Mouse (Mus musculus) monocyte, adult 5-6 weeks (primary cell): Measurements from ENCODE around the gene Ndufa13. TPM values are rescaled to one million over a fixed set of nuclear protein-coding genes. Genes with fewer than 3 reads are reported as not detected.
A peak's percentile ranks its signal among the peaks of the same experiment; 100 is the strongest.

Experiments
- ATAC-seq: fragments of 153-309, 156-312 bp; replicated peaks from 2 replicates; pipeline ENCODE4 v1.8.0; 2017; ENCODE audit warnings: mild to moderate bottlenecking; ENCODE audit not compliant: low TSS enrichment, insufficient number of reproducible peaks, severe bottlenecking, poor library complexity, low FRiP score
- total RNA-seq: library from RNA; stranded (forward); fragments of 200-1000, 200-491, 200-594 nt; gene quantifications from 3 replicates; pipeline ENCODE4 v1.2.3, GENCODE M21; 2017

Gene Ndufa13
- total RNA-seq, 1 experiment from 2014 or later: 131 TPM

DNA sequence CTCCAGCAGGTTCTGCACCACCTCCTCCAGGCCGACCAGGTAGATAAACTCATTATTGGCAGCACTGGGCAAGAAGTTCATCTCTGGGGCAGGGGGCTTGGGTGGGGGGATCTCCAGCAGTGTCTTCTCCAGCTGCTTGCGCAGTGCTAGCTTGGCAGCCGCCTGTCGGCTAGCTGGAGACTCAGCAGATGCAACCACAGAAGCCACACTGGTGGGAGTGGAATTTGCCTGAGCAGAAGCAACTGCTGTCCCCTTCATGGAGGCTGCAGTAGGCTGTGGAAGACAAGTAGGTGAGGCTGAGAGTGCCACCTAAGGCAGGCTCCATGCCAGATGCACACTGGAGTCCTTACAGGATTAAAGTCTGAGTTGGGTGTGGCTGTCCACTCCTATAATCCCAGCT, 12.2 kb upstream of the Ndufa13 start:
- ATAC-seq: no peak

DNA sequence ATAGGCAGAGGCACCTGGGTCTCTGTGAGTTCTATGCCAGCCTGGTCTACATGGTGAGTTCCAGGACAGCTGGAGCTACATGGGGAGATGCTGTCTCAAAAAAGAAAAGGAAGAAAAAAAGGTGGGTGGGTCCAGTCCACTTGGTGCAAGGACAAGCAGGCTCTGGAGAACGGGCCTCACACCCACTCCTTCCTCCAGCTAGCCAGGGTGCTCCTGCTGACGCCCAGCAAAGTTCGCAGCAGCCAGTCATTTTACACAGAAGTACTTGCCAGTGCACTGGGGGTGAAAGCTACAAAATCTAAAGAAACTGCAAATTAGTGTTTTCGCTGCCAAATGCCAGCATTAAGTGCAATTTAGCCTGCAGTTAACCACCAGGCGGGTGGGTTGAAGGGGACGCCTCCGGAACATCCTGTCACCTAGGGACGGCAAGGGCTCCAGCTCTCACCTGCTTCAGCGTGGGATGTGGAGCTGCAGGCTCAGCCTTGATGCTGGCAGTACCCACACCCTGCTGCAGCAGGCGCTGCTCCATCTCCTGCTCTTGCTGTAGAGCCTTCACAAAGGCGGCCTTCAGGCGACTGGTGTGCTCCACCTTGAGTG, 10.2 kb upstream of the Ndufa13 start:
- no peak for ATAC-seq

DNA sequence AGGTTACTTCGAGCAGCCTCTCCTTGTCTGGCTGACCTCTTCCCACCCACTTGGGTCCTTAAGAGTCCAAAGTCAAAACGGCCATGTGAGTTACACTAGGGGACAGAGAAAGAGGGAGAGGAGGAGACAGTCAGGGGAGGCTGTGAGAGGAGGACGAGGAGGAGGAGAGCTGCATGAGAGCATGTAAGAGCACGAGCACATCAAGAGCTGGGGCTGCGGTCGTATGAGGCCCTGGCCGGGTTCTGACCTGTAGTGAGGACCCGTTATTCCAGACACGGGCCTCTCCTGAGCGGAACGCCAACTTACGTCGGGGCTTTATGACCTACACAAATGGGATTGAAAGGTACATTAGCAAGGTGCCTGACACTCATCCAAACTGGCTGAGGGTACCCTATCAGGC, 9.6 kb upstream of the Ndufa13 start:
- ATAC-seq: no peak

DNA sequence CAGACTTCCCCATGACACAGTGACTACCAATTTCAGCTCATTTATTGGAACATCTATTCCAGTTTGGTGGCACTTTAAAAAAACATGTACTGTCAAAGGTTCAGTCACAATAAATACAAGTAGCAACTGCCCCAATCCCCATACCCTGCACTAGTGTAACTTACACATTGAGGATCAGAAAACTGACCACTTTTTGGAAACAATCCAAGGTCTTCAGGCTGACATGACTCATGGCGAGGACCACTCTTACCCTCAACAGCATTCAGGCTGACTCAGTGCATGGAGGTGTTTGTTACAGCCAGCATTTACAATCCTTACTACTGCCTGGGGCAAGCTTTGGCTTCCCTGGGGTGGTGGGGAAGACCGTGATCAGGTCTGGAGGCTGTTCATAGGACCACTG, 4.7 kb upstream of the Ndufa13 start:
- no peak for ATAC-seq

DNA sequence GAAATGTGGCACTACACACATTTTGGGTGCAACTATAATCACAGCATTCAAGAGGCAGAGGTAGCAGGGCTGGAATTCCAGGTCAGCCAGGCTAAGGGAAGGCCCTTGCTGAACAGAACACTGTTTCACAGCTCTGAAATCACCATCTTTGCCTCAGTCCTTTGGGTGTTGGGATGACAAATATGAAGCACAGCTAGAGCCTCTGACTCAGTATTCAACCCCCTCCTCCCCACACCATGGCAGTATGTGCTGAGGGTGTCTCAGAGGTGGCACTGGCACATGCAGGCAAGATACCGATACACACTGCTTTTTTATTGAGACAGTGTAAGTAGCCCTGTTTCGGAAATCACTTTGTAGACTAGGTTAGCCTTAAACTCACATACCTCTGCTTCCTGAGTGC, 3.9 kb upstream of the Ndufa13 start:
- no peak for ATAC-seq

DNA sequence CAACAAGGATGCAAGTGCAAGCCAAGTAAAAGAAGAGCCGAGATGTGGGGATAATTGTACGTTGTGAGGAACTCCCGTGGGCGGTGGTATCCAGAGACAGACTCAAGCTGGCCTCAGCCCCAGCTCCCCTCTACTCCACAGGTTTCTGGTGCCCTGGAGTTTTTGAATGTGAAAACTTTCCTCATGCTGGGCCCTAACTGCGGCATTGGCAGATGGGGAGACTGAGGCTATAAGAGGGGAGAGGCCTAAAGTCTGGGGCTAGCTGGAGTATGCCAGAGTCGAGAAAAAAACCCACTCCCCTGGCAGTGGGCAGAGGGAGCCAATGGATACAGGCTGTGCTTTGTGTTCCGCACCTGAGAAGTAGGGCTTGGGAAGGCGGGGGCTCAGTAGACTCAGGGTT, 1.7 kb upstream of the Ndufa13 start:
- no peak for ATAC-seq

DNA sequence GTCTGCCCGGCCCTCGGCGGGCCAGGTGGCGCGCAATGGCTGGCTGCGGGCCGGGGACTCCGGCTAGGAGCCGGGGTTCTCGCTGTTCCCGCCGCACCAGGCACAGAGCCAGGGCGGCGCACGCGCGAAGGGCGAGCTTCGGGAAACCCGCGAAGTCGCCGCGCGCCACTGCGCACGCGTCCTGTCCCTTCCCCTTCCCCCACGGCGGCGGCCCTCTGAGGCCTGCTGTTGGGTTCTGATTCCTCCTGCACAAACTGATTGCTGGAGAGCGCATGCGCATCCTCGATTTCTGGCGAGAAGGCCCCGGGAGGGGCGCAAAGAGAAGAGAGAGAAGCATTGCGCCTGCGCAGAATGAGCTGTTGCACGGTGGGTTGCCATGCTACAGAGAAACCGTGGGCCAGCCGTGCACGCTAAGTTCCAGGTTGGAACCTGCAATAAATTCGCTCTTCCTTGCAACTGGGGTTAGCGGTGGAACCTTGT, 745 bp upstream of the Ndufa13 start:
- peak; percentile 71 for ATAC-seq

DNA sequence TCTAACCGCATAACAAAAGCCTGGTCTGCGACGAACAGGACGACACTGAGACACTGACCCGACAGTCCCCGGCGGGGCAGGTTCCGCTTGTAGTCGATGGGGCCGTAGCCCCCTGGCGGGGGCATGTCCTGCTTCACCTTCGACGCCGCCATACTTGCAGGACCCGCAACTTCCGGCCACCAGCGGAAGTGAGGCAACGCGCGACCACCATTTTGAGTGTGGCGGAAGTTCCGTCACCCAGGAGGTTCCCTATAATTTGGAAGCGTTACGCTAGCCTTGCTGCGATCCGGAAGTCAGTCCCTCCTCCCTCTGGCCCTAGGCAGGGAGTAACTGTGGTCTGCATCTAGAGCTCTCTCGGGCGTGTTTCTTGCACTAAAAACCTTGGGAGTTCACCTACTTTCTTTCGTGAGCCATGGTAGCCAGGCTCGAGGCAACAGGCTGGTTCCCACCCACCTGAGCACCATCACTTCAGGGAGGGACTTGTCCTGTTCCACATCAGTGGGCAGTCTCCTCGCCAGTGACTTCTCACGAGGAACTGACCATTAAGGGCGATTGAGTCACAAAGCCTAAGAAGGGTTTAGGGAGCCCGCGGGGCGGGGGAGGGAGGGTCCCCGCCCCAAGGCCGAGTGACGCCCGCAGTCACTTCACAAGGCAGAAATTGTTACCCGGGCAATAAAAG, 735 bp downstream of the Ndufa13 start:
- ATAC-seq: peak; percentile 79

DNA sequence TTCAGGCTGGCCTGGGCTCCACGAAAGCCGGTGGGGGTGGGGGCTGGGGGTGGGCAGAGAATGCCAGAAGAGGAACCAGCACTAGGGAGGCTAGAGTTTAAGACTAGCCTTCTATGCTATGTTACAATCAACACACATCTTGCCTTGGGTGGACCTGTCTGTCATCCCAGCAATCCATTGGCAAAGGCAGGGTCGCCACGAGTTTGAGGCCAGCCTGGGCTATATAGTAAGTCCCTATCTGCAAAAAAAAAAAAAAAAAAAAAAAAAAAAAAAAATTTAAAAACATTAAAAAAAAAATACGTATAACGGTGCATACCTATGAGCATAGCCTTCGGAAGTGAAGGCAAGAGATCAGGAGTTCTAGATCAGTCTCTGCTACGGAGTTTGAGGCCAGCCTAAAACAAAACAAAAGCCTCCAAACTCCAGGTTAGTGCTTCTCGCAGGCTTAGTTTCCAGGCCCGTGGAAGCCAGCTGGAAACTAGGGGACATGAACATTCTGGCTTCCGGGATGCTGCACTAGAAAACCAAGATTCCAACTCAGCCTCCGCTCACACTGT, 1.4 kb downstream of the Ndufa13 start:
- no peak for ATAC-seq

DNA sequence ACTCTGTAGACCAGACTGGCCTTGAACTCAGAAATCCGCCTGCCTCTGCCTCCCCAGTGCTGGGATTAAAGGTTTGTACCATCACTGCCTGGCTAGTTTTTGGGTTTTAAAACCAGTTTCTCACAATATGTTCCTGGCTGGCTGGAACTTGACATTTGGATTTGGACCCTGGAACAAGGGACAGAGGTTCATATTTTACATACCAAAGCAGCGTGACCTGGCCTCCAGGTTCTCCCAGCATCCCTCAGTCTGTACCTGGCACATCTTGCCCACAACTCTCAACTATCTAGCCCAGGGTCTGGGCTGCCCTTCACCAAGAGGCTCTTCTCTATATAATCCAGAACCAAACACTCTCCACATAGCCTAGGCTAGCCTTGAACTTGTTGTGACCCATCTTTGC, 2.5 kb downstream of the Ndufa13 start:
- no peak for ATAC-seq

DNA sequence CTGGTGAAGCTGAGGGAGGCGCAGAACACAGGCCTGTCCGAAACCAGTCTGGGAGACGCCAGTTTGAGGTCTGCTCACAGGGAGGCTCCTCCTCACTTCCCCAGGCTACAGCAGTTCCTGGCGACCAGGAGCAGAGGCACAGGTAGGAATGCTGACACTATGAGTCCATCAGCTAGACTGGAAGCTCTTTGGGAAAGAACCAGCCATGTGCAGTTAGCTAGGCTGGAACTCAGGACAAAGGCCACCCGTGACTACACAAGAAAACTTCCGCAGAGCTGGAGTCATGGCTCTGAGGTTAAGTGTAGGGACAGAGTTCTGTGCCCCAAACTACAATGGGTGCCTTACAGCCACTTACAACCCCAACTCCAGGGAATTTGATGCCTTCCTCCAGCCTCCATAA, 4.5 kb downstream of the Ndufa13 start:
- ATAC-seq: no peak

DNA sequence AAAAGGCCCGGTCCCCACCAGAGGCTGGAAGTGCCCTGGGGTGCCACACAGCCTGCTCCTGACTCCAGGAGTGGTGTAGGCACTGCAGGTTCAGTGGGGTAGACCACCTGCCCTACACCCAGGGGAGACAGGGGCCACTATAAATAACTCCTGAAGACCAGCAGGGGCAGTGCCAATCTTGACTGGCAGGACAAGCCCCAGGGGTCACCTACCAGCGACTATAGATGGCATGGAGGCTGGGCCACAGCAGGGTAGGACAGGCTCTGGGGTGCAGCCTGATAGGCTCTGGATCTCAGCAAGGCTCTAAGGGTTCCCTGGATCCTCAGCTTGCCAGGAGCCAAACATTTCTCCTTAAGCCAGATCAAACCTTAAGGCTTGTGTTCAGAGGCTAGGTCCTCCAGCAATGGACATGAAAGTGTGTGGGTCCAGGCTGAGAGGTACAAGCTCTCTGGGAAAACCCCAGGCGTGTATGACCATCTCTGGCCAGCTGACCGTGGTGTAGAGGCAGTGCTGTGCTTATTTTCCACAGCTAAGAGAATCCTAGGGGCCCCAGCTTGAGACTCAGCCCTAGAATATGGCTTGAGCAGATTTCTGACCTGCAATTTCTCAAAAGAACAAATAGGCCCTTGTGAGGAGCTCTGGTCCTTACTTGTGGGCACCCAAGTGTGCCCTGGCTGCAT, 6.4 kb downstream of the Ndufa13 start:
- ATAC-seq: no peak

DNA sequence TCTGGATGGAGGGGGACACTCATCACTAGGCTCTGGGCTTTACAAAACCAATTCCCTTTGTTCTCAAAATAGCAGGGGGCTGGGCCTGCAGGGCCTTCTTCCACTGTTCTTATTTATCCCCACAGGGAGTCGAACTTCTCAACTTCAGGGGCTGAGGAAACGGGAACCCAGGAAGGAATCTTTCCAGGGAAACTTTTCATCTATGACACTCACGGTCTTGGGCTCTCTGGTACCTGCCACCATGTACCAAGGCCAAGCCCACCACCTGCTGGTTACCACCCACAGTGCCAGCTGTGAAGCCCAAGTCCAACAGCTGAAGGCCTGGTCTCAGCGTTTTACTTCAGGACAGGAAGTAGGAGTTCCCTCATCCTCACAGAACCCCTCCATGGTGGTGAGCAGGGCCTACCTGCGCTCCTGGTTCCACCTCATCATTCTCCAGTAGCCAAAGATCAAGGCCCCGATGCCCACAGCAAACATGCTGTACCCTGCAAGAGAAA, 7.5 kb downstream of the Ndufa13 start:
- no peak for ATAC-seq

DNA sequence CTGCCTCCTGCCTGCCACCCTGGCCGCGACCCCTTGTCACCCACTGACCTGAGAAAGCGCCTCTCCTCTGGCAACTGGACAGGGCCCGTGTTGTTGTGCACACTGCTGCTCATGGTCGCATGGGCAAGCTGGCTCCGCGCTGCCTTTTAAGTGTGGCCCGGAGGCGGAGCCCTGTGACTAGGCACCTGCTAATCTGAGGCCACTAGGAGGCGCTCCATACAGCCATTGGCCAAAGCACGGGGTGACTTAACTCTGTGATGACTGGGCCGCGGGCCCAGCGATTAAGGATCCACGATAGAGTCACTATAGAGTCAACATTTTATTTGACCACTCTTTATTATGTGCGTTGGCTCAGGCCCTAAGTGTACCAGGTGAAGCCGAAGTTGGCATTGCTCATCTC, 8.5 kb downstream of the Ndufa13 start:
- no peak for ATAC-seq

DNA sequence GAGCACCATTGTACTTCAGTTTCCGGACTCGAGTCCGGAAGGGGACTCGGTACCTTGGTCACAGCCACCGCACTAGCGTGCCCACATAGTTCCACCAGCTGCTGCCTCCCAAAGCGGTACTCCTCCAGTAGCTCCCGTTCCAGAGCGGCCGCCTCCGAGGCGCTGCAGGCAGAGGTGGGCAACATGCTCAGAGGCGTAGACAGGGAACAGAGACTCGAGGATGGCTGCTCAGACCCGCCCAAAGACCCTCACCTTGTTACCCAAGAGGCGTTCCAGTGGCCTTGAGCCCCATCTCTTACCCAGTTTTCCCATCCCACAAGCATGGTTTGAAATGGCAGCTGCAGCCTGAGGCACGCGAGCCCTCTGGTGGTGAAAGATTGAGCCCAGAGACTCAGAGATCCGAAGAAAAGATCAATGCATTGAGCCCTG, 11.5 kb downstream of the Ndufa13 start:
- no peak for ATAC-seq

DNA sequence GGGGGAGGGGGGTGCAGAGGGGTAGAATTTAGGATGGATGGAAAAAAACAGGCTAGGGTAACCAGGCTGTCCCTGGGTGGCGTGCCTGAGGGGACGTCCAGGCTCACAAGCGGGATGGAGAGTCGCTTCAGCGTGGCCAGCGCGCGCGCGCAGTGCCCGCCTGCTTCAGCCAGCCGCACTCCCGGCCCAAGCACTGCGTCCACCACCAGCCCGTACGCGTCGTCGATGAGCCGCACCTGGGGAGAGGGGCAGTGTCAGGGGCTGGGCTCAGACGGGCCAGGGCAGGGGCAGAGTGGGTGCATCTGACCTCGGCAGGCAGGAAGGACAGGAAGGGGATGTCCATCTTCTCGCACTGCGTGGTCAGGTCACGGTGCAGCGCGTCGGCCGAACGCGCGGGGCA, 13.5 kb downstream of the Ndufa13 start:
- ATAC-seq: no peak

DNA sequence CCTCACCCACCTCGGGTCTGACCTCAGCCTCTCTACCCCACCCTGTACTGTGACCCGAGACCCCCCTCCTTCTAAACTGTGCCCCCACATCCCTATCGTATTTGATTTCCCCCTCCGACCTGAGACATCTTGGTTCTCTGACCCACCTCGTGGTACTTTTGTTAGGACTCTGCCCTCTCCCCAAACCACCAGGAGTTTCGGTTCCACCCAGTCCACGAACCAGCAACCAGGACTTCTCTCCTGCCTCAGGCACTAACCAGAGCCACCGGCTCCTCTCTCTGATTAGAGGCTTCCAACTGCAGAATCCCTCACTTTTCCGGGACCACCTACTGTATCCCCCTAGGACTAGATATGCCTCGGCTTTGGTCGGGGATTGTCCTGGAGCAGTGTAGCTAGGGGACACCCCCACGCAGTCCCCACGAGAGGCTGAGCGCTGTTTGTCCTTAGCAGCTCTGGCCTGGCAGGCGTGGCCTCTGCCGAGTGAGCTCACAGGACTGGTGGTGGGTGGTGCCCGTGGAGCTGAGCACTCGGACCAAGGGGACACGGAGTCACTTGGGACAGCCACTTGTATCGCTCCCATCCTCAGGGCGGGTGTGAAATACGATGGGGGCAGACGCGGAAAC, 14.0 kb downstream of the Ndufa13 start:
- no peak for ATAC-seq

DNA sequence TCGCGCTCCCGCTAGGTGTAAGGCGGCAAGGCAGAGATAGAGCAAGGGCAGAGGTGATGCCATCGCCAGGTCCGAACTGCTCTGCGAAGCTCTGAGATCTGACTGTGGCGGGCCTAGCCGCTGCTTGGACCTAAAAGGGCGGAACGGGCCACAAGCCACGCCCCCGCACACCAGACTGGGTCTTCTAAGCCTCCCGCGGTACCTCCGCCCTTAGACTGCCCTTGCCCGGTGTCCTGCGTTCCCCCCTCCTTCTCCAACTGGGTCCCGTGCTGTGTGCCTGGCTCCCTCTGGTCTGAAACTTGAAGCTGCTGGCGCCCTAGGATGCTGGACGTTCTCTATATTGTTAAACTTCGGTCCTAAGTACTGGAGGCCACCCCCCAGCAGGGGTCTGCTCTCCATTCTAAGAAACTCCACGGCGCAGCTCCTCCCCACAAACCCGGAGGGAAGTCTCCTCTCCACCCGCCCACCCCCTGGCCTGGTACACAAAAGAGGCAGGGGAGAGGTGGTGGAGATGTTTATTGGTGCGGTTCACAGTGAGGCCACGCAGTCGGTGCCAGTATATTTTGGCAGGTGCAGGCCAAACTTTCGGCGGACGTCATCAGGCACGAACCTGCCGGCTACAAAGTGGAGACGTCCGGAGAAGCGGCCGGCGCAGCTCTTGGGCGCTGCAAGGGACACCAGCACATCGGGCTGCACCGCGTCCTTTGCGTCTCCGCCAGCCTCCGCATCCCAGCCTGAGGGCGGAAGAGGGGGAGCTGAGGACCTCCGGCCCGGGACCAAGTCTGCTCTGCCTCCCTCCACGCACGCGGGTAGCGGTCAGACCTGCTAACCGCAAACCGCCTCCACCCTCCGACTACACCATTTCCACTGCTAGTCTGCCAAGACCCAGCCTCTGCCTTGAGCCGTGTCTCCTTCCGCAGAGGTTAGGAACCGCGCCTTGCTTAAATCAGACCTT, 14.8 kb downstream of the Ndufa13 start, which contains the start of gene Cilp2:
Gene Cilp2 (minus strand): TSS at position 399 of the 955 bp plus-strand sequence.
- 0 out of 2 replicates have a peak, but pooled peaks have one; percentile 16 for ATAC-seq
